Mouse (Mus musculus) layer of hippocampus, adult 6 months (tissue): Measurements from ENCODE around the gene Arfgap3. TPM values are rescaled to one million over a fixed set of nuclear protein-coding genes. Genes with fewer than 3 reads are reported as not detected.

Source experiments
- long read RNA-seq, 2 experiments: library from polyadenylated mRNA; unstranded; transcript quantifications; one replicate each; pipeline ENCODE4 v2.0.0; 2019 to 2020
- polyA plus RNA-seq: library from polyadenylated mRNA; unstranded; fragments of <200 nt; fragmentation: Nextera tagmentation; gene quantifications from 2 replicates; pipeline ENCODE4 v1.2.3, GENCODE M21; 2021

Arfgap3 gene
- 12.4 and 14.2 TPM in 2 replicates for polyA plus RNA-seq
- long read RNA-seq, experiment 1, partial matches to known transcripts = 6 of 30 reads
- long read RNA-seq, experiment 1, other reads (novel, unspliced or antisense) = 18 of 30 reads
- long read RNA-seq, experiment 2, transcript Arfgap3-201 (16 exons, 2,619 nt) = major isoform, 43 of 150 reads
- long read RNA-seq, experiment 2, transcript Arfgap3-202 (16 exons, 2,461 nt) = minor isoform, 7 of 150 reads
- long read RNA-seq, experiment 2, partial matches to known transcripts = 8 of 150 reads
- long read RNA-seq, experiment 2, other reads (novel, unspliced or antisense) = 92 of 150 reads

GRCm38 (mm10) chr15:83349954-83350711, at the start of gene Arfgap3:
Gene Arfgap3 (minus strand): TSS chr15:83350247.

DNA sequence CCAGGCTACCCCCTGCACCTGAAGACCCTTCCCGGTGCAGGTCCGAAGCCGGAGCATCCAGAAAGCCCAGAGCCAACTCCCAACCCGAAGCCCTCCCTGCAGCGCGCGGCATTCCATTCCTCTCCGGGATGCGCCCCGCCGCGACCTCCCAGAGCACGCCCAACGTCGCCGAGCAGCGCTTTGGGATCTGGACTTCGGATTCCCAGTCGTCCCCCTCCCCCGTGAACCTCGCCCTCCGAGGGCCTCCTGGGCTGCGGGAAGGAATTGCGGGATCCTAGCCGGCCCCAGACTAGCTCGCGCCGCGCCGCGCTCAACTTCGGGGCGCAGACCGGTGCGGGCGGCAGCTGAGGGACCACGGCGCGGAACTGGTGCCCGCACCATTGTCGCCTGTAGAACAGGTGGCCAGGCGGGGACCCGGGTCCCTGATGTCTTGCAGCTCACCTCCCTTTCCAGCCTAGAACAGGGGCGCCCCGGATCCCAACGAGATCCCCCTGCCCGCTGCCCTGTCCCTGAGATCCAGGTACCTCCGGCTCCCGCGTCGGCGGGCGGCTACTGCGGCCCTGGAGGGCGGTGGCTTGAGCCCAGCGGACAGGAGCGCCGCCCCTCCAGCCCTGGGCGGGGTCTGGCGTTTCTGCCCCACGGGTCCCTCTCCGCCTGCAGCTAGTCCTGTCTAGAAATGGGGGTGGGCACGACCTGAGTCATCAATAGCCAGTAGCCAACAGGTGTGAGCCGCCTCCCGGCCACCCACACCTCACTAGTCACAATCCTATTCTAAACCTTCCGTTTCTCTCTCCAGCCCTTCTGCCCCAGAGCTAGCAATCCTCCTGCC, 98.7 kb downstream of the Arfgap3 start, which contains the start of gene A4galt:
Gene A4galt (minus strand): TSS at position 599 of the 829 bp plus-strand sequence.

Other genes starting within 250 kb of the Arfgap3 start
- gene Rrp7a, start 227.4 kb downstream of the Arfgap3 start, polyA plus RNA-seq = 109 and 117 TPM in 2 replicates
- 41.8 and 48.9 TPM in 2 replicates for gene Poldip3, start 200.9 kb downstream of the Arfgap3 start, polyA plus RNA-seq
- 96.6 and 115 TPM in 2 replicates for gene Cyb5r3, start 177.7 kb downstream of the Arfgap3 start, polyA plus RNA-seq
- 1.2 and 1.4 TPM in 2 replicates for gene A4galt, start 98.5 kb downstream of the Arfgap3 start, polyA plus RNA-seq
- gene Pacsin2, start 114.4 kb upstream of the Arfgap3 start, polyA plus RNA-seq = 20.2 and 26.1 TPM in 2 replicates
- 42.7 and 44.2 TPM in 2 replicates for gene Ttll1, start 160.6 kb upstream of the Arfgap3 start, polyA plus RNA-seq
- 0.15 and 0.28 TPM in 2 replicates for gene Bik, start 176.6 kb upstream of the Arfgap3 start, polyA plus RNA-seq
- 36.9 and 62.2 TPM in 2 replicates for gene Tspo, start 213.3 kb upstream of the Arfgap3 start, polyA plus RNA-seq
- 3.9 and 5.2 TPM in 2 replicates for gene Mcat, start 213.5 kb upstream of the Arfgap3 start, polyA plus RNA-seq
- gene Ttll12, start 244.9 kb upstream of the Arfgap3 start, polyA plus RNA-seq = 4.0 and 4.3 TPM in 2 replicates